Mouse (Mus musculus) cerebellum, adult 2 months (tissue): ENCODE results near the gene Pgp. TPM values are rescaled to one million over a fixed set of nuclear protein-coding genes. Genes with fewer than 3 reads are reported as not detected.

ENCODE experiments used
- DNase-seq, 2 experiments: peaks; one replicate each; pipeline ENCODE4 v3.0.0; 2021
- H3K27ac ChIP-seq: fragments of 200-500 bp; 2 replicates; pipeline ENCODE4 v1.5.1; 2012; ENCODE audit warnings: low read length, control low read depth, inconsistent platforms; ENCODE audit not compliant: insufficient read depth
- H3K27me3 ChIP-seq: fragments of 200-500 bp; 2 replicates; pipeline ENCODE4 v1.6.1; 2012; ENCODE audit warnings: inconsistent platforms, mild to moderate bottlenecking, low read length, moderate library complexity; ENCODE audit not compliant: control insufficient read depth, insufficient read depth
- H3K4me1 ChIP-seq: fragments of 200-500 bp; 2 replicates; pipeline ENCODE4 v1.6.1; 2011; ENCODE audit warnings: low read length; ENCODE audit not compliant: control insufficient read depth, insufficient read depth
- H3K4me3 ChIP-seq: fragments of 200-500 bp; replicated peaks from 2 replicates; pipeline ENCODE3; 2011; ENCODE audit warnings: mild to moderate bottlenecking, low read depth, low read length, control low read depth; ENCODE audit not compliant: insufficient read depth
- CTCF ChIP-seq: fragments of 200-500 bp; IDR thresholded peaks from 2 replicates; pipeline ENCODE4 v1.5.1; 2011; ENCODE audit warnings: low read depth, mild to moderate bottlenecking, control low read depth, low read length, moderate library complexity, borderline replicate concordance; ENCODE audit not compliant: insufficient read depth
- POLR2A ChIP-seq: fragments of 200-500 bp; IDR thresholded peaks from 2 replicates; pipeline ENCODE4 v1.6.1; 2011; ENCODE audit warnings: low read length, control low read depth, borderline replicate concordance; ENCODE audit not compliant: insufficient read depth
- WGBS: fragments of 180-500 bp; shearing (Covaris S2); methylation state at CpG from one replicate; pipeline ENCODE4 v1.1.7; 2018; 5-methylcytosine and 5-hydroxymethylcytosine counted together
- polyA plus RNA-seq: library from polyadenylated mRNA; depleted of rRNA; stranded (reverse); fragments of >200 nt; gene quantifications from 2 replicates; pipeline ENCODE4 v1.2.3, GENCODE M21; 2012

Pgp gene
- polyA plus RNA-seq, 1 experiment, result 133 TPM

DNA sequence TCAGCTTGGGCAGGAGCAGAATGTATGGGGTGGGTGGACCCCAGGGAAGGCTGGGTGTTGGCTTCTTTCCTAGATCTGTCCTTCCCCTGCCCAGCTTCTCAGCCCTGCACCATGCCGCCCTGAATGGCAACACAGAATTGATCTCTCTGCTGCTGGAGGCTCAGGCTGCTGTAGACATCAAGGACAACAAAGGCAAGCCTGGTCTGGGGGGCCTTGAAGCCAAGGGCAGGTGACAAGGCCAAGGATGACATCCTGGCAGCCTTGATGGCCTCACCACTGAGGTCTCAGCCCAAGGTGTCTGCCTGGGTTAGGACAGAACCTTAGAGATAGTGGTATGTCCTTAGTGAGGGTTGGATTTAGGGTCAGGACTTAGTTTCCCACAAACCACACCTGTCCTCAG lies 25.8 kb downstream of the Pgp start:
- 21% methylated on average over 1 of the region's 1 CpGs for WGBS
- peaks cover 4% of the 10 kb centered on the region; the same call in 1 of the 2 replicates for H3K4me1 ChIP-seq
- no peak overlapping the region for H3K27ac ChIP-seq
- H3K4me3 ChIP-seq, result no peak overlapping the region
- H3K27me3 ChIP-seq, result no peaks in the 10 kb centered on the region
- no peak for TF ChIP-seq POLR2A
- TF ChIP-seq CTCF, result no peak
- no peak for DNase-seq

DNA sequence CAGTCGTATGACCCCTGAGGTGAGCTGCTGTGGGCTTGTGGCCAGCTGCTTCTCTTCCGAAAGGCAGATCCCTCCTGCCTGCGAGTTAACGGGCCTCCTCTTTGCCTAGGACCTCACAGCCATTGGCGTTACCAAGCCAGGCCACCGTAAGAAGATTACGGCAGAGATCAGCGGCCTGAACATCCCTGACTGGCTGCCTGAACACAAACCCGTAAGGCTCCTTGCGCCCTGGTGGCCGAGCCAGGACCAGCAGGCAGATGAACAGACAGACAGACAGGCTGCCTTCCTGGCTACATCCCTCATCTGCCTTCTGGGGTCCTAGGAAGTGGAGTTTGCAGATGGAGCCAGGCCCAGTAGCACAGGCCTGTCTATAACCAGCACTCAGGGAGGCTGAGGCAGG lies 32.0 kb downstream of the Pgp start:
- Histone ChIP-seq H3K4me3 (no peak overlapping the region), H3K27me3 (no peaks in the 10 kb centered on the region), H3K27ac (no peak overlapping the region), H3K4me1 (peaks cover 17% of the 10 kb centered on the region)
- WGBS, result 33% methylated on average over 11 of the region's 11 CpGs
- TF ChIP-seq CTCF (no peak), POLR2A (no peak)
- no peak for DNase-seq

DNA sequence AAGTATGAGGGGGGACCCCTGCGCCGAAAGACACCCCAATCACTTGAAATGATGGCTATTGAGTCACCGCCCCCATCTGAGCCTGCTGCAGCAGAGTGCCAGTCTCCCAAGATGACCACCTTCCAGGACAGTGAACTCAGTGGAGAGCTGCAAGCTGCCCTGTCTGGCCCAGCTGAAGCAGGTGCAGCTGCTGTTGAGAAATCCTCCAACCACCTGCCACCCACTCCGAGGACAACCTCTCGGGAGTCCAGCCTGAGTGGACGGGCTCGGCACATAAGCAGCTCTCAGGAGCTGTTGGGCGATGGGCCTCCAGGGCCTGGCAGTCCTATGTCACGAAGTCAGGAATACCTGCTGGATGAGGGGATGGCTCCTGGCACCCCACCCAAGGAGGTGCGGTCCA lies 33.9 kb downstream of the Pgp start:
- no peak for TF ChIP-seq POLR2A
- TF ChIP-seq CTCF, result no peak
- Histone ChIP-seq H3K27me3 (no peaks in the 10 kb centered on the region), H3K27ac (no peak overlapping the region), H3K4me1 (peaks cover 19% of the 10 kb centered on the region), H3K4me3 (no peak overlapping the region)
- WGBS, result 84% methylated on average over 10 of the region's 10 CpGs
- DNase-seq, result no peak

DNA sequence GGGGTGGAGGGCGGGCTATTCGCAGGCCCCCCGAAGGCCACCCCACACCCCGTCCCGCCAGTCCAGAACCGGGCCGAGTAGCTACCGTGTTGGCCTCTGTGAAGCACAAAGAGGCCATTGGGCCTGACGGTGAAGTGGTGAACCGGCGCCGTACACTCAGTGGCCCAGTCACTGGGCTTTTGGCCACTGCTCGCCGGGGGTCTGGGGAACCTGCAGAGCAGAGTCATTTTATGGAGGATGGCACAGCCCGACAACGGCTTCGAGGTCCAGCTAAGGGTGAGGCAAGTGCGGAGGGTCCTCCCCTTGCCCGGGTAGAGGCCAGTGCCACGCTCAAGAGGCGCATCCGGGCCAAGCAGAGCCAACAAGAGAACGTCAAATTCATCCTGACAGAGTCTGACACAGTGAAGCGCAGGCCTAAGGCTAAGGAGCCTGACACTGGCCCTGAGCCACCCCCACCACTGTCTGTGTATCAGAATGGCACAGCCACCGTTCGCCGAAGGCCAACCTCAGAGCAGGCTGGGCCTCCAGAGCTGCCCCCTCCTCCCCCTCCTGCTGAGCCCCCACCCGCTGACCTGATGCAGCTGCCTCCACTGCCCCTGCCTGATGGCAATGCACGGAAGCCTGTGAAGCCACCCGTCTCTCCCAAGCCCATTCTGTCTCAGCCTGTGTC lies 35.2 kb downstream of the Pgp start:
- no peak for DNase-seq
- Histone ChIP-seq H3K4me1 (peaks cover 19% of the 10 kb centered on the region), H3K27me3 (no peaks in the 10 kb centered on the region), H3K27ac (no peak overlapping the region), H3K4me3 (no peak overlapping the region)
- WGBS, result 52% methylated on average over 30 of the region's 30 CpGs
- TF ChIP-seq POLR2A (no peak), CTCF (no peak)

DNA sequence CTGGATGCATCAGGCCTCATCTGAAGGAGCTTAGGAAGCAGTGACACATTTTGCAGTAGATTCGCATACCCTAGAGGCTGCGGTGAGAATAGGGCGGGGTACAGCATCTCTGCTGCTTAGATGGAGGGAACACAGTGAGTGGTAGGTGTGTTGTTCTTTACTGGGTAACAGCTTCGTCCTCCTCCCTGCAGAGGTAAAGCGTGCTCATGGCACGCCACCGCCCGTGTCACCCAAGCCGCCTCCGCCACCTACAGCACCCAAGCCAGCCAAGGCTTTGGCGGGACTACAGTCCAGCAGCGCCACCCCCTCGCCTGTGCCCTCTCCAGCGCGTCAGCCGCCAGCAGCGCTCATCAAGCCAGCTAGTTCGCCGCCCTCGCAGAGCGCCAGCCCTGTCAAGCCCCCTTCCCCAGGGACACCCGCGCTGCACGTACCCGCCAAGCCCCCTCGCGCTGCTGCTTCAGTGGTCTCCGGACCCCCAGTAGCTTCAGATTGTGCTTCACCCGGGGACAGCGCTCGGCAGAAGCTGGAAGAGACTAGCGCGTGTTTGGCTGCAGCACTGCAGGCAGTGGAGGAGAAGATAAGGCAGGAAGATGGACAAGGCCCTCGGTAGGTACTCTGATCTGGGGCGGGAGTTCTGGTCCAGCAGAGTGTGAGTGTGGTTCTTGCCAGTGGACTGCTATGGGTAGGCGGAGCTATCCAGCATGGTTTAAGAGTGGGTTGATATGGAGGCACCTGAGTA lies 36.3 kb downstream of the Pgp start:
- Histone ChIP-seq H3K27me3 (no peaks in the 10 kb centered on the region), H3K4me3 (peak overlapping the region; percentile 3), H3K27ac (no peak overlapping the region), H3K4me1 (peaks cover 19% of the 10 kb centered on the region)
- DNase-seq, result peak; percentile 65 to 71
- TF ChIP-seq POLR2A (no peak), CTCF (0 out of 2 replicates have a peak, but pooled peaks have one; percentile 10)
- WGBS, result 13% methylated on average over 36 of the region's 36 CpGs

DNA sequence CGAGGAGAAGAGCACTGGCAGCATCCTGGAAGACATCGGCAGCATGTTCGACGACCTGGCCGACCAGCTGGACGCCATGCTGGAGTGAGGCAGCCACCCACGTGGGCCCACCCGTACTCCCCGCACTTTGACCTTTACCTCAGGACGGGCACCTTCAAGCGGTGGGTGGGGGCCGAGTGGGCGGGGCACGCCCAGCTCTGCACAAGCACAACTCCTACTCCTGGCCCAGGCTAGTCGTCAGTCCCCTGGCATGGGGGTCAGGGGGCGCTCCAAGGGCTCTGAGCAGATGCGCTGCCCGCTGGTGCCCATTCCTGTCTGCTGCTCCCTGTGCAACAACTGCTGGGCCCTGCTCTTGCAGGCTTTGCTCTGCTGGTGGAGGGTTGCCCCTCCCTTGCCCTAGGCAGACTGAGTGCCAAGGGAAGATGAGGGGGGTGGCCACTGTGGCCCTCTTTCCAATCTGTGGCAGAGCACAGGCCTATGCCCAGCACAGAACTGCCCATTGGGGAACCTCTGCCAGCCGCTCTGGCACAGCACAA lies 37.0 kb downstream of the Pgp start:
- TF ChIP-seq CTCF, result no peak
- no peak for TF ChIP-seq POLR2A
- 31% methylated on average over 19 of the region's 19 CpGs for WGBS
- Histone ChIP-seq H3K27ac (no peak overlapping the region), H3K4me1 (peaks cover 19% of the 10 kb centered on the region), H3K4me3 (no peak overlapping the region), H3K27me3 (no peaks in the 10 kb centered on the region)
- no peak for DNase-seq

DNA sequence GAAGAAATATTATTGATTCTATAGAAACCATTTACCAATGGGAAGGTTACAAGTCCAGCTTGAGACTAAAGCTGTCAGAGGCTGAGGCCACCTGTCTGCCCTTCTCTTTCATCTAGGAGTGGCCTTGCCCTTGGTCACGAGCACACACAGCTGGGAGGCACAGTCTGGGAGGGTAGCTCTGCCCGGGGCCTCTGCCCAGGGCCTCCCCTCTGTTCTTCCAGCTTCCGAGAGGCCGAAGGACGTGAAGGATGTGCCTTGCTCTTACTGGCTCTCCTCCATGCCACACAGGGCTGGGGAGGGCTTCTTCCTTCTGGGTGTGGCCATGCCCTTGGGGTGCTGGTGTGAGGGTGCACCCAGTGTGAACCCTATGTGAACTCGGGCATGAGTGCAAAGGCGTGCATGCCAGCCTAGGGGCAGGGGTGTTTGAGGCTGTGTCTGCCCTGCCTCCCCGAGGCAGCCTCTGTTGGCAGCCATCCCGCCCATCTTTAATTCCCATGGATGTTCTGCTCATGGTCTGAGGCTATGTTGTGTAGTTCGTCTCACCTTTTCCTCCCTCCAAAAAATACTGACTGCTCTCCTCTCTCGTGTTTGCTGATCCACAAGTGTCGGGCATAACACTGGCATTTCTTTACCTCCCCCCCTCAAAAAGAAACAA lies 37.7 kb downstream of the Pgp start:
- 41% methylated on average over 12 of the region's 12 CpGs for WGBS
- H3K27me3 ChIP-seq, result no peaks in the 10 kb centered on the region
- no peak for TF ChIP-seq CTCF
- no peak for TF ChIP-seq POLR2A
- no peak overlapping the region for H3K4me3 ChIP-seq
- H3K4me1 ChIP-seq, result peaks cover 19% of the 10 kb centered on the region
- DNase-seq, result no peak
- H3K27ac ChIP-seq, result no peak overlapping the region
